Mouse (Mus musculus) lung, postnatal 0 days (tissue): ENCODE measurements around the gene Ugt1a9.

Experiments used
- CTCF ChIP-seq: IDR thresholded peaks from 2 replicates; pipeline ENCODE4 v1.5.1; 2016; ENCODE audit warnings: antibody characterized with exemption, mild to moderate bottlenecking
- EP300 ChIP-seq: IDR thresholded peaks from 2 replicates; pipeline ENCODE4 v1.6.1; 2016; ENCODE audit warnings: antibody characterized with exemption, mild to moderate bottlenecking, control low read depth

GRCm38 (mm10) chr1:88248658-88249057 is 178.1 kb downstream of the Ugt1a9 start:
- TF ChIP-seq CTCF = no peak
- TF ChIP-seq EP300 = no peak
